Mouse (Mus musculus) forebrain, embryonic 16.5 days (tissue): Measurements from ENCODE around the gene Scap. TPM values are rescaled to one million over a fixed set of nuclear protein-coding genes. Genes with fewer than 3 reads are reported as not detected.
A peak's percentile ranks its signal among the peaks of the same experiment; 100 is the strongest.
"Not testable (repeated sequence)": the region's sequence is repeated elsewhere in the genome, so short reads cannot be mapped to it uniquely, and the experiment has no call there.

ENCODE experiments used
- ATAC-seq: fragments of 200-750 bp; cut with Nextera tagmentation; 2 replicates; pipeline ENCODE4 v1.8.0; 2017; ENCODE audit warnings: mild to moderate bottlenecking, moderate library complexity
- H3K27ac ChIP-seq: fragments of 300-500 bp; sonication (generic); 2 replicates; pipeline ENCODE4 v1.5.1; 2014; ENCODE audit warnings: low read length, control low read depth
- H3K27me3 ChIP-seq: fragments of 300-500 bp; sonication (generic); replicated peaks from 2 replicates; pipeline ENCODE4 v1.6.1; 2014; ENCODE audit warnings: low read length; ENCODE audit not compliant: control insufficient read depth, insufficient read depth
- H3K36me3 ChIP-seq: fragments of 300-500 bp; sonication (generic); 2 replicates; pipeline ENCODE4 v1.6.1; 2014; ENCODE audit not compliant: control insufficient read depth, insufficient read depth
- H3K4me1 ChIP-seq: fragments of 300-500 bp; sonication (generic); replicated peaks from 2 replicates; pipeline ENCODE4 v1.6.1; 2014; ENCODE audit warnings: low read length; ENCODE audit not compliant: control insufficient read depth, insufficient read depth
- H3K4me2 ChIP-seq: fragments of 300-500 bp; sonication (generic); 2 replicates; pipeline ENCODE4 v1.6.1; 2014; ENCODE audit warnings: mild to moderate bottlenecking, low read length, control low read depth
- H3K4me3 ChIP-seq: fragments of 300-500 bp; sonication (generic); replicated peaks from 2 replicates; pipeline ENCODE4 v1.5.1; 2014; ENCODE audit warnings: mild to moderate bottlenecking, low read length, control low read depth
- H3K9ac ChIP-seq: fragments of 300-500 bp; sonication (generic); replicated peaks from 2 replicates; pipeline ENCODE4 v1.6.1; 2014; ENCODE audit warnings: low read depth, low read length, control low read depth
- H3K9me3 ChIP-seq: fragments of 300-500 bp; sonication (generic); 2 replicates; pipeline ENCODE4 v1.6.1; 2016; ENCODE audit warnings: low read length; ENCODE audit not compliant: control insufficient read depth
- WGBS: fragments of 180-500 bp; shearing (Covaris S2); extraction: QIAGEN DNeasy Blood & Tissue Kit; methylation state at CpG from one replicate; pipeline ENCODE4 v1.1.7; 2014; 5-methylcytosine and 5-hydroxymethylcytosine counted together
- polyA plus RNA-seq: library from polyadenylated mRNA; unstranded; fragments of >200 nt; fragmentation: Nextera tagmentation; extraction: Ambion mirVana; gene quantifications from 2 replicates; pipeline ENCODE4 v1.2.1, GENCODE M21; 2015

Gene Scap
- polyA plus RNA-seq, 1 experiment from 2014 or later: 51.1 TPM

DNA sequence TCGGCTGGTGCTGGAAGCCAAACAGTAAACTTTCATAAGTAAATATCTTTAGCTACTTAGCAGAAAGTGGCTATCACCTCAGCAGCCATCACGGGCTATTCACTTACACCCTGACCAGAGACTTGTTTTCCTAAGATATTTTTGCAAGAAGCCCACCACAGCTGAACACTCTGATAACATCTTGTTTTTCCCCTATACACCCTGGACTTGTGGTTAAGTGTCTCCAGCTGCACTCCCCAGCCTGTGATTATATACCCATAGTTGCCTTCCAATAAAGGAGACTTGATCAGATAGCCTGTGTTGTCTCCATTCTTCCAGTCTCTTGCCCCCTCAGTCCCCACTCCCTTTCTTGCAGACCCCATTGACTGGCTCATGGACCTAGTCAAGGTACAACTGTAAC, 4.9 kb upstream of the Scap start:
- no peak for ATAC-seq
- Histone ChIP-seq H3K4me2 (no peak overlapping the region), H3K9ac (no peak overlapping the region), H3K27me3 (no peaks in the 10 kb centered on the region), H3K4me1 (no peaks in the 10 kb centered on the region), H3K9me3 (no peaks in the 10 kb centered on the region), H3K27ac (no peak overlapping the region), H3K36me3 (no peaks in the 10 kb centered on the region), H3K4me3 (no peak overlapping the region)
- 92% methylated on average over 2 of the region's 2 CpGs for WGBS

DNA sequence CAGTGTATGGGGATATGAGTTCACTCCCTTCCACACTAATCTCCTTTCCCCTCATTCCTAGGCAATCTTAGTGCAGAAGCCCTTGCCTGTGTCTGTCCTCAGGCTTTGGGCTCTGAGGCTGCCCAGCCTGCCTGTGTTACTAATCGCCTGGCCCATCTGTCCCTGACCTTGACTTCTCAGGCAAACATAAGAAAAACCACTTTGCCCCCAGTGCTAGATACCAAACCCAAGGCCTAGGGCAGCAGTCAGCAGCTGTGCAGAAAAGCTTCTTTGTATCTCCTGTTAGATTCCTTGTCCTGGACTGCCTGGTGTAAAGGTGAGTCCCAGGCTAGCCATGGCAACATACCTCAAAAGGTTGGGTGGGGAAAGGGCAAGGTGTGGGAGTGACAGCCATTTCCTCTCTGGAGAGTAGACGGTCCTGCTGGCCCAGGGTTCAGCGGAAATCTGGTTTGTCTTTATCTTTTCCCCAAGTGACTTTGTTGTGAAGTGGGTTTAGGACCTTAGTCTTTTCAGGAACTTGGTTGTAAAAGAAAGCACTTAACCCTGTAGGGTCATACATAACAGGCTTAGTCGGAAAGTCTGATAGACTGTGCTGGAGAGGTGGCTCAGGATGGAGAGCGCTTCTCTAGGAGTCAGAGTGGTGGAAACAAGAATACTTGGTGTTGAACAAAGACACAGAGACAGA, 4.0 kb upstream of the Scap start:
- 78% methylated on average over 5 of the region's 5 CpGs for WGBS
- H3K36me3 ChIP-seq: no peaks in the 10 kb centered on the region
- H3K9ac ChIP-seq: no peak overlapping the region
- H3K4me3 ChIP-seq: no peak overlapping the region
- H3K4me2 ChIP-seq: no peak overlapping the region
- H3K4me1 ChIP-seq: peaks cover 4% of the 10 kb centered on the region
- ATAC-seq: no peak
- no peaks in the 10 kb centered on the region for H3K27me3 ChIP-seq
- no peaks in the 10 kb centered on the region for H3K9me3 ChIP-seq
- no peak overlapping the region for H3K27ac ChIP-seq

DNA sequence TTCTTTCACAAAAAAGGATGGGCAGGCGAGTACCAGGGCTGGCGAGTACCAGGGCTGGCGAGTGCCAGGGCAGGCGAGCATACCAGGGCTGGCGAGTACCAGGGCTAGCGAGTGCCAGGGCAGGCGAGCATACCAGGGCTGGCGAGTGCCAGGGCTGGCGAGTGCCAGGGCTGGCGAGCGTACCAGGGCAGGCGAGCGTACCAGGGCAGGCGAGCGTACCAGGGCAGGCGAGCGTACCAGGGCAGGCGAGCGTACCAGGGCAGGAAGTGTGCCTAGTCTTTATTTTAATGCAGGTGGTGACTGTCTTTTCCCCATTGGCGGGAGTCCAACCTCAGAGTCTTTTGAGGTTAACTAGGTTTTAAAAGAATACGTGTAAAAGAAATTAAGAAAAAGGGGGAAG, 3.4 kb upstream of the Scap start:
- WGBS: 69% methylated on average over 21 of the region's 21 CpGs
- H3K9ac ChIP-seq: no peak overlapping the region

GRCm38 (mm10) chr9:110330341-110330740, 2.7 kb upstream of the Scap start:
- ATAC-seq: no peak
- H3K27me3 ChIP-seq: no peaks in the 10 kb centered on the region
- H3K4me2 ChIP-seq: no peak overlapping the region
- H3K4me3 ChIP-seq: no peak overlapping the region
- no peak overlapping the region for H3K27ac ChIP-seq
- H3K9me3 ChIP-seq: no peaks in the 10 kb centered on the region
- H3K4me1 ChIP-seq: peaks cover 14% of the 10 kb centered on the region
- 56% methylated on average over 6 of the region's 6 CpGs for WGBS
- no peaks in the 10 kb centered on the region for H3K36me3 ChIP-seq
- H3K9ac ChIP-seq: no peak overlapping the region

More for the DNA sequence above, 3.4 kb upstream of the Scap start:
- Histone ChIP-seq H3K4me2 (no peak overlapping the region), H3K27ac (no peak overlapping the region), H3K27me3 (no peaks in the 10 kb centered on the region), H3K9me3 (no peaks in the 10 kb centered on the region), H3K4me3 (no peak overlapping the region), H3K4me1 (peaks cover 9% of the 10 kb centered on the region), H3K36me3 (no peaks in the 10 kb centered on the region)
- ATAC-seq: no peak

DNA sequence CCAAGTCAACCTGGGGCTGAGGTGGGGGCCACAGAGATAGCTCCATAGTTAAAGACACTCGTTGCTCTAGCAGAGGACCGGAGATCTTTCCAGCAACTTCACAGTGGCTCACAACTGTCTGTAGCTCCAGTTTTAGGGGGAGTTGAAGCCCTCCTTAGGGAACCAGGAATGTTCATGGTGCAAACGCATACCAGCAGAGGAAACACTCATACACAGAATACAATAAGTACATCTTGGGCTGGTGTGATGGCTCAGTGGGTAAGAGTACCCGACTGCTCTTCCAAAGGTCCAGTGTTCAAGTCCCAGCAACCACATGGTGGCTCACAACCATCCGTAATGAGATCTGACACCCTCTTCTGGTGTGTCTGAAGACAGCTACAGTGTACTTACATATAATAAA, 2.2 kb upstream of the Scap start:
- ATAC-seq: not testable (repeated sequence)

DNA sequence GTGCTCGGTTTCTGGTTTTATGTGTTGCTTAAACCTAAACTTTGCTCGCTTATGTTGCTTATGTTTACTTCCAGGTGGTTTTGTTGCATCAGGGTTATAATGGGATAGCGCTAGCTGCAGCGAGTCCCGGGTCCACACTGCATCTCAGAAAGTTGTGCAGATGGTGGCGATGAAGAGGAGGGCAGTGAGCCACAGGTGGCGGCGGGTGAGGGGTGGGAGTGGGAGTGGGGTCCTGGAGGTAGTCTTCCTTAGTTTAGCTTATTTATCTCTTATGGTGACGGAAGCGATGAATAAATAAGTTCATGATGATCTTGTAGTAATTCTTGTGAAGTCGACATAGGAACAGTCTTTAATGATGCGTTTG, 790 bp downstream of the Scap start:
- Histone ChIP-seq H3K4me1 (peaks cover 14% of the 10 kb centered on the region), H3K36me3 (no peaks in the 10 kb centered on the region), H3K9me3 (no peaks in the 10 kb centered on the region), H3K27ac (no peak overlapping the region), H3K9ac (peak overlapping the region; percentile 79), H3K4me3 (peak overlapping the region; percentile 56), H3K27me3 (no peaks in the 10 kb centered on the region), H3K4me2 (peak overlapping the region; percentile 72)
- 9% methylated on average over 12 of the region's 12 CpGs for WGBS
- no peak for ATAC-seq

More for the DNA sequence above, 2.2 kb upstream of the Scap start:
- H3K27me3 ChIP-seq, H3K4me3 ChIP-seq, H3K36me3 ChIP-seq, H3K4me2 ChIP-seq, H3K9me3 ChIP-seq, H3K27ac ChIP-seq, H3K9ac ChIP-seq: not testable (repeated sequence)
- peaks cover 14% of the 10 kb centered on the region for H3K4me1 ChIP-seq
- WGBS: 92% methylated on average over 5 of the region's 5 CpGs

DNA sequence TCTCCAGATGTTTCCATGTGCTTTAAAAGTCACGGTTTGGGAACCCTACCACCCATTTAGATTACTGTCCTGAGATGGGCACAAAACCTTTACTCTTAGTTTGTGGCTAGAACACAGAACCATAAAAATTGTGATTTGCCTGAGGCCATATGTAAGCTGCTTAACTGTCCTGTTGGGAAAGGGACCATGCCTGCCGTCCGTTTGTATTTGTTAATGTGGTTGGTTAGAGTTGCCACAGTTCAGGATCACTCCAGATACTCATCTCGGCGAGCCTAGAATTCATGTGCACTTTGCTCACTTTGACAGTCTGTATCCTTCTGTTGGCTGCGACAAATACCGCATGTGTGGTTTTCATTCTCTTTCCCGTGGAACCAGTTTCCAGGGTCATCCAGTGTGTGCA, 1.8 kb downstream of the Scap start:
- WGBS: 71% methylated on average over 8 of the region's 8 CpGs
- H3K27ac ChIP-seq: no peak overlapping the region
- no peaks in the 10 kb centered on the region for H3K36me3 ChIP-seq
- no peak overlapping the region for H3K4me2 ChIP-seq
- no peaks in the 10 kb centered on the region for H3K9me3 ChIP-seq
- H3K27me3 ChIP-seq: no peaks in the 10 kb centered on the region
- no peak overlapping the region for H3K4me3 ChIP-seq
- no peak for ATAC-seq
- H3K9ac ChIP-seq: no peak overlapping the region
- H3K4me1 ChIP-seq: peaks cover 14% of the 10 kb centered on the region

DNA sequence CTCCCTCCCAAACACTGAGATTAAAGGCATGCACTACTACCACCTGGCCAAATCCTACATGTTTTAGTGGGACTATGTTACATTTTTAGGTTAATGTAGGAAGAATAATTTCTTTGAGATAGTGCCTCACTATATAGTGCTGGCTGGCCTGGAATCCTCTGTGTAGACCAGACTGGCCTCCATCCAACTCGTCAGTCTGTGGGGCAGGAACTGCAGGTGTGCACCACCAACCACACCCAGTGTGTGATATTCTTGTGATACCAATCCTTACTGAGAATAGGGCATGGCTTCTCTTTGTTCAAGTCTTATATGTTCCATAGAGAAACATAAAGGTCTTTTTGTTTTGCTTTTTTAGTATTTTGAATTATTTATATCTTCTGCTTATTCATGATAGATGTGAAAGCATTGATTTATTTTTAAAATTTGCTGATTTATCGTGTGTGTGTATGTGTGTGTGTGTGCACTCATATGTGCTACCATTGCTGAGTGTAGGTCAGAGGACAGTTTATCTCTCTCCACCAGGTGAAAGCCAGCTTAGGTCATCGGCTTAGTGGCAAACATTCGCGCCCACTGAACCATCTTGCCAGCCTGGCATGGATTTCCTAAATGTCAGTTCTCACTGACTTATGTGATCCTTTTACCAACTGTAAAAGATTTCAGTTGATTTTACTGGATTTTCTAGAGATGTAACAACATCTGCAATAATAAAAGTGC, 7.1 kb downstream of the Scap start:
- no peak overlapping the region for H3K4me3 ChIP-seq
- H3K4me2 ChIP-seq: no peak overlapping the region
- H3K4me1 ChIP-seq: no peaks in the 10 kb centered on the region; the same call in 1 of the 2 replicates
- H3K27me3 ChIP-seq: no peaks in the 10 kb centered on the region
- H3K9ac ChIP-seq: no peak overlapping the region
- H3K36me3 ChIP-seq: no peaks in the 10 kb centered on the region
- 90% methylated on average over 5 of the region's 5 CpGs for WGBS
- no peak for ATAC-seq
- no peaks in the 10 kb centered on the region for H3K9me3 ChIP-seq
- no peak overlapping the region for H3K27ac ChIP-seq

- no peak overlapping the region for H3K4me2 ChIP-seq
Measured at GRCm38 (mm10) chr9:110342008-110342407, 8.9 kb downstream of the Scap start.

More at GRCm38 (mm10) chr9:110342008-110342407, 8.9 kb downstream of the Scap start:
- Histone ChIP-seq H3K36me3 (no peaks in the 10 kb centered on the region), H3K27me3 (no peaks in the 10 kb centered on the region), H3K9ac (no peak overlapping the region), H3K27ac (no peak overlapping the region), H3K4me1 (no peaks in the 10 kb centered on the region; the same call in 1 of the 2 replicates), H3K9me3 (no peaks in the 10 kb centered on the region), H3K4me3 (no peak overlapping the region)
- 89% methylated on average over 8 of the region's 8 CpGs for WGBS
- no peak for ATAC-seq
